Mouse (Mus musculus) v-Abl transformed pro-B cells (cell line): ENCODE results near the gene Paqr5.

Experiments used
- in situ Hi-C, 2 experiments: fragments of 400-800 bp; cut with MboI; formaldehyde crosslinking; loops; one replicate each; pipeline ENCODE4 v1.15.1; 2025; ENCODE audit not compliant: unreplicated experiment in 2 of 2

The Paqr5 gene

GRCm38 (mm10) chr9:61914917-61915300 lies 111.7 kb downstream of the Paqr5 start:
- in situ Hi-C loops: loop anchor here in 1 of 2 experiments (25.0 kb wide), 1 partner anchor 1953 kb away; the partner anchor contains the start of gene Nr2e3

DNA sequence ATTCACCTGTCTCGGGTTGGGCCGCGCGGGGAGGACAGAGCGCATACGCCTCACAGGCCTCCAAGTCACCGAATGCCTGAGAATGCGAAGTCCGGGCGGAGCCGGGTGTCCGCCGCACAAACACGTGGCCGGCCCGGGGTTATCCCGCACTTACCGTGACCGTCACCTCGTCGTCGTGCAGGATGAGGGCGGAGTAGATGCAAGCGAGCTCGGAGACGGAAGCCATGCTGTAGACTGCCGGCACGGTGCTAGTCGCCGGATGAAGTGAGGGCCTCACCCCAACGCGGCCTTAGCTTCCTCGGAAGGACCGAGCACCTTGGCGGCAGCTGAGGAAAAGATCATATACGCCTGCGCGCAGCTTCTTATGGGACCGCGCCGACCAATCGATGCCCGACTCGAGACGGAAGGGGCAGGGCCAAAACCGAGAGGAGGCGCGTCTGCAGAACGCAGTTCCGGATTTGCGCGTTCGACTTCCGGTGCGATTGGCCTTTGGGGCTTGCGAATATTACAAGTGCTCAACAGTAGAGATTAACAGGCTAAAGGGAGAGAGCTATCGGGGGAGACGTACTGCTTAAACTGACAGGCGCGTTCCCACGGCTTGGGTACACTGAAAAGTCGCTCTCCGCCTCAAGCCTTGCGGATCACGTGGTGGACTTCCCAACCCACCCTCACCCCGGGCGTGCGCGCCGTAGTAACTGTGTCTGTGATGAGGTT lies 112.3 kb downstream of the Paqr5 start, which contains the start of gene Rplp1:
Gene Rplp1 (minus strand): TSS at position 340 of the 714 bp plus-strand sequence.
- in situ Hi-C loops: loop anchor here in 1 of 2 experiments (25.0 kb wide), 1 partner anchor 1952 kb away; the partner anchor contains the start of gene Nr2e3

DNA sequence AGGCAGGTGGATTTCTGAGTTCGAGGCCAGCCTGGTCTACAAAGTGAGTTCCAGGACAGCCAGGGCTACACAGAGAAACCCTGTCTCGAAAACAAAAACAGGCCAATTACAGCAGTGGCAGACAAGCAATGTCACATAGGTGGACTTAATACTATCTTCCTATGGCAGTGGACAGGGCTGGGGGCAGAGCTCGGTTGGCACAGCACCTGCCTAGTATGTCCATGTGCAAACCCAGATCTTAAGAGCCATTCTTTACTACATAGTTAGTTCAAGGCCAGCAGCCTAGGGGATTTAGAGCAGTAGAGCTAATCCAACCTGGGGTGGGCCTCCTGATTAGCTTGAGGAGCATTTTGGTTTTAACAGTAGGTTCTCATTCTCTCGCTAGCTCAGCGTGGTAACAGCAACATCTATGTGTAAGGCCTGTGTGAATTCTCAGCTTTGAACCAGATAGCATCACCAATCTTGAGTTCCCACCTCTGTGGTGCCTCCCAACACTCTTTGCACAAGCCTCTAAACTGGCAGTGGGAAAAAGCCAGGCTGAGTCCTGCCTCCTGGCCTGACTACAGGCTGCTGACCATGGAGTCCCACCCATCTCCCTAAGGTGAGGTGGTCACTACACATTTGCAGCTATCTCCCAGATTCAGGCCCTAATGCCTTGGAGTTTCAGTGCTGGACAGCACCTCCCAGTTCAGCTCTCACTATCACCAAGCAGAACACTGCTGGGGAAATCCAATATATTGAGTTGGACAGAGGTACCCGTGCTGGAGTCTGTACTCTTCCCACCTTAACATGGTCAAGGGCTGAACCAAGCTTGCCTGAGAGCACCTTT lies 115.1 kb downstream of the Paqr5 start:
- in situ Hi-C loops: loop anchor here in 1 of 2 experiments (25.0 kb wide), 1 partner anchor 1949 kb away; the partner anchor contains the start of gene Nr2e3

- in situ Hi-C loops: loop anchor here in 1 of 2 experiments (25.0 kb wide), 1 partner anchor 1948 kb away; the partner anchor contains the start of gene Nr2e3
Measured at GRCm38 (mm10) chr9:61910526-61911256, 116.0 kb downstream of the Paqr5 start.

- in situ Hi-C loops: loop anchor here (5.0 to 25.0 kb wide), 5 partner anchors 75 to 1947 kb away; partner anchors contain the start of gene Nr2e3 (in 1 of the 2)
Measured at GRCm38 (mm10) chr9:61909633-61910032, 117.0 kb downstream of the Paqr5 start.

GRCm38 (mm10) chr9:61908832-61909407 lies 117.7 kb downstream of the Paqr5 start:
- in situ Hi-C loops: loop anchor here (5.0 to 25.0 kb wide), 5 partner anchors 76 to 1947 kb away; partner anchors contain the start of gene Nr2e3 (in 1 of the 2)

DNA sequence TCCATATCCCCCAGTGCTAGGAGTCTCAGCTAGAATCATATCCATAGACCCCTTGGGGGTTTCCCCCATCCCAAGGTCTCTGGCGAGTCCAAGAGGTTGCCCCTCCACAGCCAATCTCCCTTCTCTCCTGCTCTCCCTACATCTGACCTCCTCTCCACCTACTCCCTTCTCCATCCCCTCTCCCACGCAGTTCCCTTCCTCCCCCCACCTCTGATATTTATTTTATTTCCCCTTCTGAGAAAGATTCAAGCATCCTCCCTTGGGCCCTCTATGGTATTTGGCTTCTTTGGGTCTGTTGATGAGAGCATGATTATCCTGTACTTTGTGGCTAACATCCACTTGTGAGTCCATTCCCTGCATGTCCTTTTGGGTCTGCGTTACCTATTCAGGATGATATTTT lies 118.3 kb downstream of the Paqr5 start:
- in situ Hi-C loops: loop anchor here (5.0 to 25.0 kb wide), 5 partner anchors 76 to 1946 kb away; partner anchors contain the start of gene Nr2e3 (in 1 of the 2)

GRCm38 (mm10) chr9:61907621-61908295 lies 118.9 kb downstream of the Paqr5 start:
- in situ Hi-C loops: loop anchor here (5.0 to 25.0 kb wide), 5 partner anchors 77 to 1945 kb away; partner anchors contain the start of gene Nr2e3 (in 1 of the 2)

DNA sequence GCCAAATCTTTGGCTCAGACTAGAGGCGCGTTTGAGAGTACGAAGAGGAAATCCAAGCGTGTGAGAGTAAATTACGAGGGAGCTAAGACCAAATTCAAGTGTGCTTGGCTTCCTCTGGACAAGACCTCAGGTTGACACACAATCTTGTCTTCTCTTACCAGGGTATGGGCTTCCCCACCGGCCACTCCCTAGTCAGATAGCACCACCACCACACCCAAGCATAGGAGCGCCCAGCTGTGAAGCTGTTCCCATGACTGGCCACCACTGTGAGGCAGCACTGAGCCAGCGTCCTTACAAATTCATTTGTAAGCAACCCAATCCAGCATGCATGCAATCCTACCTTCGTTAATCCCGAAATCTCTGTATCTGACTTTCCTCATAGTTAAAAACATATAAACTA lies 119.7 kb downstream of the Paqr5 start:
- in situ Hi-C loops: loop anchor here (5.0 to 25.0 kb wide), 5 partner anchors 78 to 1945 kb away; partner anchors contain the start of gene Nr2e3 (in 1 of the 2)

GRCm38 (mm10) chr9:61905576-61905975 lies 121.1 kb downstream of the Paqr5 start:
- in situ Hi-C loops: loop anchor here (5.0 to 25.0 kb wide), 5 partner anchors 79 to 1943 kb away; partner anchors contain the start of gene Nr2e3 (in 1 of the 2)

GRCm38 (mm10) chr9:61904201-61904600 lies 122.5 kb downstream of the Paqr5 start:
- in situ Hi-C loops: loop anchor here in 1 of 2 experiments (5.0 to 25.0 kb wide), 4 partner anchors 81 to 1942 kb away; partner anchors contain the start of gene Nr2e3
